Mouse (Mus musculus): ENCODE data around the gene Cpped1.

DNA sequence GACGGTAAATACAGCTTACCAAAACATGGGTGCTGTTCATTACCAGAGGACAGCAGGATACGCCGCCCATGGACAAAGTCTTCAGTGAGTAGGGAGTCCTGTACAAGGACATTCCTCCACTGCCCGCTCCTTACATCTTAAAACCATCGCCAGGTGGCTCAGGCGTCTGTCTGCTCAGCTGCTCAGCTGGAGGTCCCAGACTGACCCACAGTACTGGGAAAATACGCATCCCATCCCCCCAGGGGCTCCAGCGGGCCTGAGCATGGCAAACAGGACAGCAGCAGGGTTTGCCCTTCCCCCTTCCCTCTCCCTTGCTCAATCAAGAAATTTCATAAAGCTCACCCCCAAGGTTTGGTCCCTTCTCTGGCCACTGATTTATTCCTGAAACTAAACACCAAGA lies 99.6 kb downstream of the Cpped1 start:
- TF ChIP-seq POLR2AphosphoS2 (IDR thresholded peaks at IDR 0.05; ENCODE audit: insufficient read length, low read depth) (no peak), MAX (IDR thresholded peaks at IDR 0.05; ENCODE audit: low read depth) (no peak), POLR2A (IDR thresholded peaks at IDR 0.05; ENCODE audit: insufficient read length, low read depth) (no peak), MYOG (IDR thresholded peaks at IDR 0.05; ENCODE audit: control insufficient read depth in 1 of 3, insufficient read depth in 1 of 3, insufficient read length in 2 of 3, low read depth in 2 of 3) (no peak), TCF3 (IDR thresholded peaks at IDR 0.05; ENCODE audit: insufficient read length, low read depth) (no peak), TCF12 (IDR thresholded peaks at IDR 0.05; ENCODE audit: insufficient read depth, poor library complexity, severe bottlenecking) (no peak), SRF (IDR thresholded peaks at IDR 0.05; ENCODE audit: control insufficient read depth, insufficient read length, low read depth) (no peak), USF1 (IDR thresholded peaks at IDR 0.05; ENCODE audit: low read depth) (no peak), E2F4 (IDR thresholded peaks at IDR 0.05; ENCODE audit: insufficient read depth) (no peak)

Data from myocyte (in vitro differentiated cells).